Mouse (Mus musculus) limb, embryonic 12.5 days (tissue): ENCODE results near the gene Limk2. TPM values are rescaled to one million over a fixed set of nuclear protein-coding genes. Genes with fewer than 3 reads are reported as not detected.

Experiments used
- ATAC-seq: fragments of 200-750 bp; cut with Nextera tagmentation; 2 replicates; pipeline ENCODE4 v1.8.0; 2017; ENCODE audit warnings: low read depth, moderate TSS enrichment; ENCODE audit not compliant: insufficient number of reproducible peaks, insufficient read depth, low FRiP score, low TSS enrichment
- H3K27ac ChIP-seq: fragments of 300-500 bp; sonication (generic); 2 replicates; pipeline ENCODE4 v1.5.1; 2016; ENCODE audit warnings: mild to moderate bottlenecking, moderate library complexity
- H3K27me3 ChIP-seq: fragments of 300-500 bp; sonication (generic); 2 replicates; pipeline ENCODE4 v1.6.1; 2016; ENCODE audit warnings: mild to moderate bottlenecking, moderate library complexity
- H3K36me3 ChIP-seq: fragments of 300-500 bp; sonication (generic); 2 replicates; pipeline ENCODE4 v1.6.1; 2016; ENCODE audit warnings: mild to moderate bottlenecking, moderate library complexity
- H3K4me1 ChIP-seq: fragments of 300-500 bp; sonication (generic); replicated peaks from 2 replicates; pipeline ENCODE4 v1.6.1; 2016
- H3K4me2 ChIP-seq: fragments of 300-500 bp; sonication (generic); 2 replicates; pipeline ENCODE4 v1.6.1; 2016; ENCODE audit warnings: mild to moderate bottlenecking, moderate library complexity
- H3K4me3 ChIP-seq: fragments of 300-500 bp; sonication (generic); replicated peaks from 2 replicates; pipeline ENCODE4 v1.5.1; 2016; ENCODE audit warnings: mild to moderate bottlenecking
- H3K9ac ChIP-seq: fragments of 300-500 bp; sonication (generic); replicated peaks from 2 replicates; pipeline ENCODE4 v1.6.1; 2016; ENCODE audit warnings: mild to moderate bottlenecking, moderate library complexity
- H3K9me3 ChIP-seq: fragments of 300-500 bp; sonication (generic); 2 replicates; pipeline ENCODE4 v1.6.1; 2016; ENCODE audit warnings: mild to moderate bottlenecking, moderate library complexity
- WGBS: fragments of 180-500 bp; shearing (Covaris S2); methylation state at CpG from one replicate; pipeline ENCODE4 v1.1.7; 2016; 5-methylcytosine and 5-hydroxymethylcytosine counted together
- polyA plus RNA-seq: library from polyadenylated mRNA; unstranded; fragments of >200 nt; fragmentation: Nextera tagmentation; extraction: Ambion mirVana; gene quantifications from 2 replicates; pipeline ENCODE4 v1.2.1, GENCODE M21; 2016

The Limk2 gene
- polyA plus RNA-seq, 1 experiment from 2014 or later: 58.5 TPM

GRCm38 (mm10) chr11:3296056-3296455 lies 112.9 kb downstream of the Limk2 start:
- Histone ChIP-seq H3K9ac (no peak overlapping the region), H3K4me2 (no peak overlapping the region), H3K36me3 (peaks cover 86% of the 10 kb centered on the region), H3K4me3 (no peak overlapping the region), H3K27me3 (no peaks in the 10 kb centered on the region), H3K9me3 (no peaks in the 10 kb centered on the region), H3K4me1 (peaks cover 36% of the 10 kb centered on the region), H3K27ac (no peak overlapping the region)
- WGBS: 74% methylated on average over 5 of the region's 5 CpGs
- no peak for ATAC-seq

- H3K27ac ChIP-seq: no peak overlapping the region
- H3K36me3 ChIP-seq: peaks cover 71% of the 10 kb centered on the region
- whole genome bisulfite sequencing: 96% methylated on average over 2 of the region's 2 CpGs
- peak overlapping the region; percentile 100; the same call in 1 of the 2 replicates for H3K4me2 ChIP-seq
- ATAC-seq: no peak
- H3K4me1 ChIP-seq: peaks cover 36% of the 10 kb centered on the region
- H3K27me3 ChIP-seq: no peaks in the 10 kb centered on the region
- H3K9ac ChIP-seq: no peak overlapping the region
- peak overlapping the region; percentile 86; the same call in 1 of the 2 replicates for H3K4me3 ChIP-seq
- H3K9me3 ChIP-seq: no peaks in the 10 kb centered on the region
Measured at GRCm38 (mm10) chr11:3294641-3295040, 114.3 kb downstream of the Limk2 start.

Other genes with a start within 250 kb of the Limk2 start
- gene Sfi1, start 215.7 kb downstream of the Limk2 start, polyA plus RNA-seq: 14.2 and 18.9 TPM in 2 replicates
- 66.8 and 80.7 TPM in 2 replicates for gene Eif4enif1, start 206.8 kb downstream of the Limk2 start, polyA plus RNA-seq
- 216 and 228 TPM in 2 replicates for gene Drg1, start 142.8 kb downstream of the Limk2 start, polyA plus RNA-seq
- 72.2 and 75.0 TPM in 2 replicates for gene Patz1, start 120.3 kb downstream of the Limk2 start, polyA plus RNA-seq
- 15.1 and 18.8 TPM in 2 replicates for gene Pik3ip1, start 78.8 kb downstream of the Limk2 start, polyA plus RNA-seq
- 35.4 and 36.8 TPM in 2 replicates for gene Rnf185, start 43.2 kb upstream of the Limk2 start, polyA plus RNA-seq
- gene Pla2g3, start 79.1 kb upstream of the Limk2 start, polyA plus RNA-seq: 0.45 and 0.53 TPM in 2 replicates
- 0.10 TPM in 1 of 2 replicates, not detected in the other for gene Inpp5j, start 95.6 kb upstream of the Limk2 start, polyA plus RNA-seq
- 79.4 and 80.2 TPM in 2 replicates for gene Selenom, start 105.5 kb upstream of the Limk2 start, polyA plus RNA-seq
- gene Smtn, start 131.4 kb upstream of the Limk2 start, polyA plus RNA-seq: 46.4 and 46.8 TPM in 2 replicates
- gene Morc2a, start 240.0 kb upstream of the Limk2 start, polyA plus RNA-seq: 50.5 and 54.0 TPM in 2 replicates